Mouse (Mus musculus) forebrain, postnatal 0 days (tissue): ENCODE results near the gene Nup98. TPM values are rescaled to one million over a fixed set of nuclear protein-coding genes. Genes with fewer than 3 reads are reported as not detected.

Experiments used
- ATAC-seq: fragments of 200-750 bp; cut with Nextera tagmentation; 2 replicates; pipeline ENCODE4 v1.8.0; 2017; ENCODE audit warnings: mild to moderate bottlenecking, moderate library complexity
- DNase-seq: peaks from one replicate; pipeline ENCODE4 v3.0.0-alpha.2; 2015
- H3K27ac ChIP-seq: fragments of 300-500 bp; sonication (generic); 2 replicates; pipeline ENCODE4 v1.5.1; 2014; ENCODE audit warnings: low read depth, mild to moderate bottlenecking, antibody characterized with exemption, low read length, moderate library complexity, mixed read lengths
- H3K27me3 ChIP-seq: fragments of 300-500 bp; sonication (generic); 2 replicates; pipeline ENCODE4 v1.6.1; 2014; ENCODE audit warnings: mild to moderate bottlenecking, low read length, mixed read lengths; ENCODE audit not compliant: insufficient read depth
- H3K36me3 ChIP-seq: fragments of 300-500 bp; sonication (generic); 2 replicates; pipeline ENCODE4 v1.6.1; 2014; ENCODE audit warnings: mild to moderate bottlenecking, moderate library complexity; ENCODE audit not compliant: insufficient read depth
- H3K4me1 ChIP-seq: fragments of 300-500 bp; sonication (generic); 2 replicates; pipeline ENCODE4 v1.6.1; 2014; ENCODE audit warnings: antibody characterized with exemption; ENCODE audit not compliant: insufficient read depth
- H3K4me2 ChIP-seq: fragments of 300-500 bp; sonication (generic); 2 replicates; pipeline ENCODE4 v1.6.1; 2014; ENCODE audit warnings: low read depth, mild to moderate bottlenecking, moderate library complexity
- H3K4me3 ChIP-seq: fragments of 300-500 bp; sonication (generic); 2 replicates; pipeline ENCODE4 v1.5.1; 2014; ENCODE audit warnings: low read depth, low read length, mixed read lengths
- H3K9ac ChIP-seq: fragments of 300-500 bp; sonication (generic); 2 replicates; pipeline ENCODE4 v1.6.1; 2014; ENCODE audit warnings: mild to moderate bottlenecking
- H3K9me3 ChIP-seq: fragments of 300-500 bp; sonication (generic); 2 replicates; pipeline ENCODE4 v1.6.1; 2016; ENCODE audit warnings: low read length
- CTCF ChIP-seq: sonication (generic); IDR thresholded peaks from 2 replicates; pipeline ENCODE4 v1.5.1; 2016; ENCODE audit warnings: antibody characterized with exemption, control low read depth, low read depth
- WGBS: fragments of 180-500 bp; shearing (Covaris S2); extraction: QIAGEN DNeasy Blood & Tissue Kit; methylation state at CpG from one replicate; pipeline ENCODE4 v1.1.7; 2014; 5-methylcytosine and 5-hydroxymethylcytosine counted together
- polyA plus RNA-seq: library from polyadenylated mRNA; unstranded; fragments of >200 nt; fragmentation: Nextera tagmentation; extraction: Ambion mirVana; gene quantifications from 2 replicates; pipeline ENCODE4 v1.2.1, GENCODE M21; 2015
- total RNA-seq: library from RNA; depleted of rRNA; stranded (reverse); fragments of >200 nt; gene quantifications from 2 replicates; pipeline ENCODE4 v1.2.3, GENCODE M21; 2014; rRNA removed

Gene Nup98
- 30.7 and 40.9 TPM in 2 replicates for total RNA-seq
- polyA plus RNA-seq = 6.2 and 9.5 TPM in 2 replicates

GRCm38 (mm10) chr7:102209756-102210721 lies at the start of gene Nup98, which contains the start of gene Pgap2:
TSS of gene Nup98 (minus strand) at chr7:102210176.
TSS of gene Pgap2 (plus strand) at chr7:102210208.
- DNase-seq = peak; percentile 99
- Histone ChIP-seq H3K9ac (peak within 1 kb of the TSS; percentile 84), H3K27me3 (no peaks in the 10 kb centered on the region), H3K4me2 (peak within 1 kb of the TSS; percentile 64), H3K9me3 (no peaks in the 10 kb centered on the region), H3K4me3 (peak within 1 kb of the TSS; percentile 81), H3K27ac (peak within 1 kb of the TSS; percentile 91), H3K4me1 (no peaks in the 10 kb centered on the region), H3K36me3 (no peaks in the 10 kb centered on the region)
- TF ChIP-seq CTCF = peak; percentile 52
- 3% methylated on average over 76 of the region's 87 CpGs for WGBS
- peak; percentile 97 for ATAC-seq

- 0 out of 2 replicates have a peak, but pooled peaks have one; percentile 8 for ATAC-seq
- H3K27ac ChIP-seq = no peak overlapping the region
- H3K4me2 ChIP-seq = no peak overlapping the region
- H3K4me1 ChIP-seq = no peaks in the 10 kb centered on the region
- no peak for DNase-seq
- H3K36me3 ChIP-seq = no peaks in the 10 kb centered on the region
- WGBS = 70% methylated on average over 3 of the region's 3 CpGs
- no peaks in the 10 kb centered on the region for H3K27me3 ChIP-seq
- no peaks in the 10 kb centered on the region for H3K9me3 ChIP-seq
- H3K9ac ChIP-seq = no peak overlapping the region
- no peak overlapping the region for H3K4me3 ChIP-seq
- no peak for TF ChIP-seq CTCF
Observed at GRCm38 (mm10) chr7:102258753-102259152, 48.8 kb upstream of the Nup98 start.

GRCm38 (mm10) chr7:102258189-102258588 lies 48.2 kb upstream of the Nup98 start:
- WGBS = 19% methylated on average over 4 of the region's 4 CpGs
- H3K4me2 ChIP-seq = no peak overlapping the region
- H3K27me3 ChIP-seq = no peaks in the 10 kb centered on the region
- no peak overlapping the region for H3K4me3 ChIP-seq
- no peak overlapping the region for H3K27ac ChIP-seq
- H3K36me3 ChIP-seq = no peaks in the 10 kb centered on the region
- H3K9me3 ChIP-seq = no peaks in the 10 kb centered on the region
- TF ChIP-seq CTCF = peak; percentile 83
- ATAC-seq = peak; percentile 81
- peak; percentile 84 for DNase-seq
- H3K9ac ChIP-seq = no peak overlapping the region
- H3K4me1 ChIP-seq = no peaks in the 10 kb centered on the region

- TF ChIP-seq CTCF = no peak
Observed at GRCm38 (mm10) chr7:102256636-102257035, 46.7 kb upstream of the Nup98 start.

GRCm38 (mm10) chr7:102255954-102256353 lies 46.0 kb upstream of the Nup98 start, which contains the start of gene Rhog:
TSS of gene Rhog (minus strand) at chr7:102256054.
- Histone ChIP-seq H3K27me3 (no peaks in the 10 kb centered on the region), H3K4me1 (peaks cover 4% of the 10 kb centered on the region; the same call in 1 of the 2 replicates), H3K36me3 (no peaks in the 10 kb centered on the region), H3K27ac (no peak within 1 kb of the TSS), H3K4me2 (no peak within 1 kb of the TSS), H3K9me3 (no peaks in the 10 kb centered on the region), H3K4me3 (no peak within 1 kb of the TSS), H3K9ac (no peak within 1 kb of the TSS)
- no peak for TF ChIP-seq CTCF
- 83% methylated on average over 3 of the region's 3 CpGs for WGBS
- ATAC-seq = no peak
- no peak for DNase-seq

More at GRCm38 (mm10) chr7:102256636-102257035, 46.7 kb upstream of the Nup98 start:
- H3K27ac ChIP-seq = no peak overlapping the region
- H3K4me3 ChIP-seq = no peak overlapping the region
- no peak overlapping the region for H3K4me2 ChIP-seq
- no peaks in the 10 kb centered on the region for H3K4me1 ChIP-seq
- ATAC-seq = no peak
- DNase-seq = no peak
- H3K9ac ChIP-seq = no peak overlapping the region
- WGBS = 89% methylated on average over 3 of the region's 3 CpGs
- H3K9me3 ChIP-seq = no peaks in the 10 kb centered on the region
- no peaks in the 10 kb centered on the region for H3K36me3 ChIP-seq
- no peaks in the 10 kb centered on the region for H3K27me3 ChIP-seq

- DNase-seq (no peak), ATAC-seq (no peak)
- Histone ChIP-seq H3K27me3 (no peaks in the 10 kb centered on the region), H3K36me3 (no peaks in the 10 kb centered on the region), H3K4me1 (peaks cover 4% of the 10 kb centered on the region; the same call in 1 of the 2 replicates), H3K4me2 (no peak overlapping the region), H3K9me3 (no peaks in the 10 kb centered on the region), H3K4me3 (no peak overlapping the region), H3K27ac (no peak overlapping the region), H3K9ac (no peak overlapping the region)
- TF ChIP-seq CTCF = no peak
- 85% methylated on average over 1 of the region's 1 CpGs for WGBS
Observed at GRCm38 (mm10) chr7:102253631-102254030, 43.7 kb upstream of the Nup98 start.

GRCm38 (mm10) chr7:102250631-102251214 lies 40.7 kb upstream of the Nup98 start:
- H3K9ac ChIP-seq = peak overlapping the region; percentile 71
- DNase-seq (peak; percentile 75), ATAC-seq (peak; percentile 70)
- H3K4me1 ChIP-seq = peaks cover 4% of the 10 kb centered on the region; the same call in 1 of the 2 replicates
- peak overlapping the region; percentile 92 for H3K4me2 ChIP-seq
- no peaks in the 10 kb centered on the region for H3K36me3 ChIP-seq
- H3K27ac ChIP-seq = peak overlapping the region; percentile 78
- H3K4me3 ChIP-seq = peak overlapping the region; percentile 67
- no peaks in the 10 kb centered on the region for H3K9me3 ChIP-seq
- no peaks in the 10 kb centered on the region for H3K27me3 ChIP-seq
- under 1% methylated on average over 33 of the region's 33 CpGs for WGBS
- TF ChIP-seq CTCF = peak; percentile 71
